ENCODE assay signal across 8 mouse cellular contexts in the genomic region with DNA sequence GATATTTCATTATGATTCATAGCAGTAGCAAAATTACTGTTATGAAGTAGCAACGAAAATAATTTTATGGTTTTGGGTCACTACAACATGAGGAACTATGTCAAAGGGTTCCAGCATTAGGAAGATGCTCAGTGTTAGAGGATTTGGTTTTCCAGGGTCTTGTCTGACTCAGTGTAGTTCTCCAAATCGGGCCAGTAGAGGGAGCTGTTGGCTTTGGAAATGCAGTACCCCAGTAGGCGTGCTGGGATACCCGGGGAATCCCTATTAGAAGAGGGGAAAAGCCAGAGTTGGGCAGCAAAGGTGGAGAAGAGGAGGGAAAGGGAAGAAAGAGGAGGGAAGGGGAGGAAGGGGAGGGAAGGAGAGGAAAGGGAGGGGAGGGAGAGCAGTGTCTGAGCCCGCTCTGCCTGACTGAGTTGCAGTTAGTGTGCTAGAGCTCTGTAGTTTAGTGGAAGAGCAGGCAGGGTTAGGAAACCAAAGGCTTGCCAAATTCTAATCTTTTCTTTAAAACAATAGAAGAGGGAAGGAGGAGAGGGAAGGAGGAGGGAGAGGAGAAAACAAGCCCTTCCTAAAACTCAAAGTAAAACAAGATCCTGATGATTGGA. TPM values are rescaled to one million over a fixed set of nuclear protein-coding genes. Genes with fewer than 3 reads are reported as not detected.
DNase-seq lines count a peak whose midpoint lies in the region; ATAC-seq and TF ChIP-seq lines count a peak whose summit lies in the region.

No protein-coding gene starts in this region.

- 2% methylated on average over 5 of the region's 5 CpGs for WGBS in forebrain, embryonic 15.5 days
- 15% methylated on average over 5 of the region's 5 CpGs for WGBS in large intestine, adult 2 months
- 8% methylated on average over 5 of the region's 5 CpGs for WGBS in lung, adult 2 months

- peaks cover 10% of the 10 kb centered on the region for H3K9me3 ChIP-seq in E14TG2a.4 (ENCODE audit: low read length)
- no peaks in the 10 kb centered on the region for H3K9me3 ChIP-seq in forebrain, embryonic 15.5 days

- no peaks in the 10 kb centered on the region for H3K36me3 ChIP-seq in E14TG2a.4 (ENCODE audit: insufficient read depth, low read length)
- no peaks in the 10 kb centered on the region for H3K36me3 ChIP-seq in forebrain, embryonic 15.5 days

- intact Hi-C loops in heart, postnatal 14 days (cut with DNase I) = loop anchor here (1.0 to 2.0 kb wide), 3 partner anchors 103 to 271 kb away; no protein-coding TSS in a partner anchor

- no peaks in the 10 kb centered on the region for H3K27me3 ChIP-seq in E14TG2a.4 (ENCODE audit: insufficient read depth, low read length)
- H3K27me3 ChIP-seq in forebrain, embryonic 15.5 days = no peaks in the 10 kb centered on the region

- peaks cover 25% of the 10 kb centered on the region for H3K4me1 ChIP-seq in E14TG2a.4 (replicated peaks; ENCODE audit: low read depth, low read length)
- H3K4me1 ChIP-seq in forebrain, embryonic 15.5 days = peaks cover 20% of the 10 kb centered on the region
- H3K4me1 ChIP-seq in lung, adult 2 months (ENCODE audit: control insufficient read depth, insufficient read depth, low read length) = peaks cover 5% of the 10 kb centered on the region

- H3K9ac ChIP-seq in forebrain, embryonic 15.5 days (replicated peaks) = no peak overlapping the region

- H3K27ac ChIP-seq in forebrain, embryonic 15.5 days (replicated peaks) = no peak overlapping the region

- peak; percentile 52 for TF ChIP-seq CTCF in E14TG2a.4 (conservative IDR thresholded peaks at IDR 0.05; ENCODE audit: low read length)
- TF ChIP-seq CTCF in lung, adult 2 months (IDR thresholded peaks at IDR 0.05; ENCODE audit: insufficient read depth, low read length) = peak; percentile 72

- TF ChIP-seq POLR2A in lung, adult 2 months (IDR thresholded peaks at IDR 0.05; ENCODE audit: borderline replicate concordance, extremely low read depth, low read depth, low read length) = no peak

- no peak overlapping the region for H3K4me2 ChIP-seq in forebrain, embryonic 15.5 days (replicated peaks)

- no peak overlapping the region for H3K4me3 ChIP-seq in E14TG2a.4 (replicated peaks; ENCODE audit: low read length)
- H3K4me3 ChIP-seq in forebrain, embryonic 15.5 days = no peak overlapping the region
- H3K4me3 ChIP-seq in lung, adult 2 months (replicated peaks; ENCODE audit: extremely low read depth, low read depth, low read length) = no peak overlapping the region

- peak; percentile 84 for ATAC-seq in forebrain, embryonic 15.5 days (replicated peaks)

- DNase-seq in c-Kit-positive CD71-positive TER-119-positive erythroid progenitor cells, embryonic 14.5 days (ENCODE audit: low spot score) = peak; percentile 29
- DNase-seq in heart, postnatal 14 days = peak; percentile 84 to 91
- DNase-seq in large intestine, adult 2 months (ENCODE audit: low read depth, low spot score) = peak; percentile 13
- DNase-seq in lung, adult 2 months = peak; percentile 71
- DNase-seq in ovary, adult 18-20 months (ENCODE audit: low spot score) = peak; percentile 45
- peak; percentile 55 for DNase-seq in thymus, postnatal 14 days

RNA-seq across cellular contexts. Expression of a gene that starts 51.8 kb away (rescaled TPM):
- 0.43 and 0.60 TPM in 2 replicates for polyA plus RNA-seq in forebrain, embryonic 15.5 days (2015; fragmentation: Nextera tagmentation; extraction: Ambion mirVana)
- 10 to 100 TPM; 21.8 TPM for total RNA-seq in heart, postnatal 14 days (2021)
- 0.21 and 0.27 TPM in 2 replicates for polyA plus RNA-seq in large intestine, adult 2 months (2012; rRNA removed)
- polyA plus RNA-seq in lung, adult 2 months (2012; rRNA removed) = 39.4 and 42.2 TPM in 2 replicates

Comparison
In these comparisons a context has a peak if more than half of its experiments do, and no peak if none do; other contexts are left out.
1. DNase-seq: peak in every context shown above with its lines; median percentile 88 in heart, postnatal 14 days; 71 in lung, adult 2 months; 55 in thymus, postnatal 14 days; 45 in ovary, adult 18-20 months; 29 in c-Kit-positive CD71-positive TER-119-positive erythroid progenitor cells, embryonic 14.5 days; 13 in large intestine, adult 2 months.
2. RNA of a gene that starts 51.8 kb away (polyA plus RNA-seq): 39.4 to 42.2 TPM in lung, adult 2 months; 0.43 to 0.60 TPM in forebrain, embryonic 15.5 days and 0.21 to 0.27 TPM in large intestine, adult 2 months; every median in the first group is over 10 times any median in the second.